Mouse (Mus musculus): Measurements from ENCODE around the gene Hdlbp. TPM values are rescaled to one million over a fixed set of nuclear protein-coding genes. Genes with fewer than 3 reads are reported as not detected.

Gene Hdlbp
- polyA plus RNA-seq, 1 experiment from 2014 or later, result 140 TPM

GRCm38 (mm10) chr1:93362661-93363060 lies 116.0 kb downstream of the Hdlbp start:
- Histone ChIP-seq H3K27me3 (no peaks in the 10 kb centered on the region), H3K36me3 (peaks cover 52% of the 10 kb centered on the region), H3K4me1 (replicated peaks) (no peaks in the 10 kb centered on the region), H3K27ac (no peak overlapping the region), H3K9ac (no peak overlapping the region), H3K4me3 (no peak overlapping the region), H3K4me2 (no peak overlapping the region), H3K9me3 (replicated peaks) (no peaks in the 10 kb centered on the region)
- ATAC-seq (replicated peaks; ENCODE audit: insufficient number of reproducible peaks, insufficient read depth, low FRiP score, low read depth), result no peak
- 75% methylated on average over 4 of the region's 4 CpGs for WGBS

Other genes with a start within 250 kb of the Hdlbp start
- gene Sned1, start 243.0 kb downstream of the Hdlbp start, polyA plus RNA-seq (2015; fragmentation: Nextera tagmentation; extraction: Ambion mirVana), result 3.0 and 7.8 TPM in 2 replicates
- 19.2 and 22.5 TPM in 2 replicates for gene Mterf4, start 172.9 kb downstream of the Hdlbp start, polyA plus RNA-seq (2015; fragmentation: Nextera tagmentation; extraction: Ambion mirVana)
- gene Ppp1r7, start 136.0 kb downstream of the Hdlbp start, polyA plus RNA-seq (2015; fragmentation: Nextera tagmentation; extraction: Ambion mirVana), result 41.1 and 46.2 TPM in 2 replicates
- gene Pask, start 135.3 kb downstream of the Hdlbp start, polyA plus RNA-seq (2015; fragmentation: Nextera tagmentation; extraction: Ambion mirVana), result 5.4 and 7.7 TPM in 2 replicates
- 0.16 and 0.33 TPM in 2 replicates for gene Ano7, start 104.9 kb downstream of the Hdlbp start, polyA plus RNA-seq (2015; fragmentation: Nextera tagmentation; extraction: Ambion mirVana)
- 4.1 and 4.8 TPM in 2 replicates for gene Farp2, start 33.3 kb upstream of the Hdlbp start, polyA plus RNA-seq (2015; fragmentation: Nextera tagmentation; extraction: Ambion mirVana)
- 124 and 153 TPM in 2 replicates for gene Stk25, start 179.8 kb upstream of the Hdlbp start, polyA plus RNA-seq (2015; fragmentation: Nextera tagmentation; extraction: Ambion mirVana)
- 38.2 and 51.3 TPM in 2 replicates for gene Bok, start 206.8 kb upstream of the Hdlbp start, polyA plus RNA-seq (2015; fragmentation: Nextera tagmentation; extraction: Ambion mirVana)

Data from heart, embryonic 15.5 days (tissue).